Mouse (Mus musculus) embryonic facial prominence, embryonic 14.5 days (tissue): ENCODE results near the gene C1galt1. TPM values are rescaled to one million over a fixed set of nuclear protein-coding genes. Genes with fewer than 3 reads are reported as not detected.

Experiments
- ATAC-seq: fragments of 200-750 bp; cut with Nextera tagmentation; 2 replicates; pipeline ENCODE4 v1.8.0; 2017; ENCODE audit warnings: low read depth, moderate number of reproducible peaks, moderate TSS enrichment
- DNase-seq: peaks from one replicate; pipeline ENCODE4 v3.0.0-alpha.2; 2015; ENCODE audit warnings: low spot score
- H3K27ac ChIP-seq: fragments of 300-500 bp; sonication (generic); replicated peaks from 2 replicates; pipeline ENCODE4 v1.5.1; 2014; ENCODE audit warnings: low read depth, mild to moderate bottlenecking, low read length, moderate library complexity
- H3K27me3 ChIP-seq: fragments of 300-500 bp; sonication (generic); replicated peaks from 2 replicates; pipeline ENCODE4 v1.6.1; 2014; ENCODE audit warnings: low read length; ENCODE audit not compliant: control insufficient read depth, insufficient read depth
- H3K36me3 ChIP-seq: fragments of 300-500 bp; sonication (generic); 2 replicates; pipeline ENCODE4 v1.6.1; 2014; ENCODE audit warnings: low read length, mixed read lengths; ENCODE audit not compliant: control insufficient read depth, insufficient read depth
- H3K4me1 ChIP-seq: fragments of 300-500 bp; sonication (generic); 2 replicates; pipeline ENCODE4 v1.6.1; 2014; ENCODE audit warnings: antibody characterized with exemption, low read length; ENCODE audit not compliant: control insufficient read depth, insufficient read depth
- H3K4me2 ChIP-seq: fragments of 300-500 bp; sonication (generic); 2 replicates; pipeline ENCODE4 v1.6.1; 2014; ENCODE audit warnings: low read depth, mild to moderate bottlenecking, low read length, moderate library complexity, mixed read lengths
- H3K4me3 ChIP-seq: fragments of 300-500 bp; sonication (generic); 2 replicates; pipeline ENCODE4 v1.5.1; 2014; ENCODE audit warnings: low read depth, mild to moderate bottlenecking, low read length
- H3K9ac ChIP-seq: fragments of 300-500 bp; sonication (generic); 2 replicates; pipeline ENCODE4 v1.6.1; 2014; ENCODE audit warnings: low read depth, mild to moderate bottlenecking, low read length, moderate library complexity, mixed read lengths
- H3K9me3 ChIP-seq: fragments of 300-500 bp; sonication (generic); 2 replicates; pipeline ENCODE4 v1.6.1; 2016; ENCODE audit warnings: low read length; ENCODE audit not compliant: control insufficient read depth
- WGBS: fragments of 180-500 bp; shearing (Covaris S2); extraction: QIAGEN DNeasy Blood & Tissue Kit; methylation state at CpG from one replicate; pipeline ENCODE4 v1.1.7; 2014; 5-methylcytosine and 5-hydroxymethylcytosine counted together
- polyA plus RNA-seq: library from polyadenylated mRNA; unstranded; fragments of >200 nt; fragmentation: Nextera tagmentation; extraction: Ambion mirVana; gene quantifications from 2 replicates; pipeline ENCODE4 v1.2.1, GENCODE M21; 2014

The C1galt1 gene
- polyA plus RNA-seq, 1 experiment from 2014 or later: 6.8 TPM

DNA sequence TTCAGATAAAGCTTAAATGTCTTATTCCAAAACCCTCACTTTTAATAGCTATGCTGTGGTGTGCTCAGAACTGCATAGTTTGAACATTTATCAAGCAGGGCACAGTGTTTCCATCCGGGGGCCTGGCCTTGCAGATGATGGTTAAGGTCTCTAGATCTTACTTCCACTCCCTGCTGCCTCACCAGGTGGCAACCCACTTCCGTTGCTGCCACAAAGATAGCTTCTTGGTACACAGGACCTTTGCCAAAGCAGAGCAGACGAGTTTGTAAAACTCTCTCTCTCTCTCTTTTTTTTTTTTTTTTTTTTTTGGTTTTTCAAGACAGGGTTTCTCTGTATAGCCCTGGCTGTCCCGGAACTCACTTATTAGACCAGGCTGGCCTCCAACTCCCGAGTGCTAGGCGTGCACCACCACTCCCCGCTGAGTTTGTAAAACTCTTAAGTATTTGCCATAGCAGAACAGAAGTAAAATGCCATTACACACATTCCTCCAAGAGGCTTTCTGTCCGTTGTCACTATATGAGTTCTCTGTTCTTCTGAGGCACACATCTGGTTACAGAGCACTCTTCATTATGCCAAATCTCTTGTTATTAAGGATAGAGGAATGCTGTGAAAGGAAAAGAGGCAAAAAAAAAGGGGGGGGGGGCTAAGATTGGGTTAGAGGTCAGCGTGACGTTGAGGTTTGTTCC lies 773 bp upstream of the C1galt1 start:
- H3K27me3 ChIP-seq: no peaks in the 10 kb centered on the region
- H3K36me3 ChIP-seq: no peaks in the 10 kb centered on the region
- H3K27ac ChIP-seq: peak overlapping the region; percentile 65
- H3K4me3 ChIP-seq: peak overlapping the region; percentile 87
- 58% methylated on average over 10 of the region's 10 CpGs for WGBS
- H3K9me3 ChIP-seq: no peaks in the 10 kb centered on the region
- no peak overlapping the region; the same call in 1 of the 2 replicates for H3K9ac ChIP-seq
- no peak; the same call in 1 of the 2 replicates for ATAC-seq
- H3K4me2 ChIP-seq: peak overlapping the region; percentile 64
- peaks cover 12% of the 10 kb centered on the region; the same call in 1 of the 2 replicates for H3K4me1 ChIP-seq
- DNase-seq: no peak

DNA sequence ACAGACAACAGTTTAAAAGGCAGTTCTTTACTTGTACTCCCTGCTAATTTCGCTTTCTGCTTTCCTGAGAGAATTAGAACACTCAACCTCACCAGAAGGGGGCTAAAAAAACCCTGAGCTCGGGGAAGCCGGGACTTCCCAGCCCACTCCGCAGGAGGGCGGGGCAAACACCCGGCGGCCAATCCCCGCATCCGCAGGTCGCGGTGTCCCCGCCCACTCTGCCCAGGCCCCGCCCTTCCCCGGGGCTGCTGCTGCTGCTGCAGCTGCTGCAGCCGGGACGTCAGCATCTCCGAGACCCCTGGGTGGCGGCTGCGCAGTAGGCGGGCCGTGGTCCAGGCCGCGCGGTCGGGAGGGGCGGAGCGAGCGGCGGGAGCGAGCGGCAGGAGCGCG lies 235 bp upstream of the C1galt1 start:
- WGBS: 1% methylated on average over 21 of the region's 33 CpGs

DNA sequence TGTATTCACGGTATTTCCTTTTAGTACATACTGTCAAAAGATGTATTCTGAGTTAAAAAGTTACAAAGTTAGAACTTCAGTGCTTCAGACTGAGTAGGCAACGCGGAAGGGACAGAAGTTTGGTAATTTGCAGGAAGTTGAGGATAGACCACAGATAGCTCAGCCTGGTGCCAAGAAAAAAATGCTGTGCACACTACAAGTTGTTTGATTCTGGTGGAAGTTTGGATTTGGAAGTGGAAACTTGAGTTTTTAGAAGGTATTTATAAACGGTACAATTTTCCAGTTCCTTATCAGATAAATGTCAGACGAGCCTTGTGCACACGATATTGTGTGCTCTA lies 1.0 kb downstream of the C1galt1 start:
- Histone ChIP-seq H3K9ac (peak overlapping the region; percentile 95), H3K4me3 (peak overlapping the region; percentile 87), H3K4me2 (peak overlapping the region; percentile 64), H3K36me3 (no peaks in the 10 kb centered on the region), H3K9me3 (no peaks in the 10 kb centered on the region), H3K27ac (no peak overlapping the region), H3K27me3 (no peaks in the 10 kb centered on the region), H3K4me1 (peaks cover 12% of the 10 kb centered on the region; the same call in 1 of the 2 replicates)
- ATAC-seq (no peak), DNase-seq (no peak)
- 12% methylated on average over 6 of the region's 6 CpGs for WGBS

More for the DNA sequence above, 235 bp upstream of the C1galt1 start:
- DNase-seq: peak; percentile 98
- peak overlapping the region; percentile 87 for H3K4me3 ChIP-seq
- no peaks in the 10 kb centered on the region for H3K9me3 ChIP-seq
- peaks cover 12% of the 10 kb centered on the region; the same call in 1 of the 2 replicates for H3K4me1 ChIP-seq
- peak overlapping the region; percentile 95 for H3K9ac ChIP-seq
- no peaks in the 10 kb centered on the region for H3K27me3 ChIP-seq
- H3K36me3 ChIP-seq: no peaks in the 10 kb centered on the region
- ATAC-seq: peak; percentile 99
- H3K4me2 ChIP-seq: peak overlapping the region; percentile 64
- peak overlapping the region; percentile 94 for H3K27ac ChIP-seq

DNA sequence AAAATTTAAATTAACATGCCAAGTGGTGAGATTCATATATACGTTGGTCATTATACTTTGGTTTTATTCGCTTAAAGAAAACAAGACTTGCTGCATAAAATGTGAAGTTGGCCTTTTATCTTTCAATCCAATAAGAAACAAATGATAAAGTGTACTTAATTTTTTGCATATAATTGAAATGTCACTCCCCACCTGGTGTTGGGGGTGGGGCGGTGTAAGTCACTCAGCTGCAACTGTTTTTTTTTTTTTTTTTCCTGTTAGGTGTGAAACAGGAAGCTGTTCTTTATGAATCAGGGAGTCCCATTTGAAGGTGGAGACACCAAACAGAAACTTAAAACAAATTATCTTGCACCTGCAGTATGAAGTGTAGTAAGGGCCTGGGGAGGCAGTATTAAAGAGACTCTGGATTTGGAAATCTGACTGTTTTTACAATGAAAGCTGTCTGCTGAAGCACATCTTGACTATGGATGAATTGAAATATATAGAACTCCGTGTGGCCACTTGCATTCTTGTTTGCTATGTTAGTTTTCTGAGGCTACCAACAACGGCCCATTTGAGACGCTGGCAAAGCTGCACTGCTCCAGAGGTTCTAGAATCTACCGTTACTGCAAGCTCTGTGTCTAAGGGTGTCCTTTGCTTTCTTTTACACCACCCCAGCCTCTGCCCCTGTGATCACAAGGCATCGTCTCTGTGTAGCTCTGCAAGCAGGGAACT lies 2.2 kb downstream of the C1galt1 start:
- DNase-seq: no peak
- no peak overlapping the region for H3K9ac ChIP-seq
- peak overlapping the region; percentile 10 for H3K4me3 ChIP-seq
- H3K27ac ChIP-seq: no peak overlapping the region
- no peaks in the 10 kb centered on the region for H3K9me3 ChIP-seq
- 72% methylated on average over 8 of the region's 8 CpGs for WGBS
- H3K36me3 ChIP-seq: no peaks in the 10 kb centered on the region
- no peaks in the 10 kb centered on the region for H3K27me3 ChIP-seq
- H3K4me2 ChIP-seq: peak overlapping the region; percentile 37
- peaks cover 12% of the 10 kb centered on the region; the same call in 1 of the 2 replicates for H3K4me1 ChIP-seq
- ATAC-seq: no peak

DNA sequence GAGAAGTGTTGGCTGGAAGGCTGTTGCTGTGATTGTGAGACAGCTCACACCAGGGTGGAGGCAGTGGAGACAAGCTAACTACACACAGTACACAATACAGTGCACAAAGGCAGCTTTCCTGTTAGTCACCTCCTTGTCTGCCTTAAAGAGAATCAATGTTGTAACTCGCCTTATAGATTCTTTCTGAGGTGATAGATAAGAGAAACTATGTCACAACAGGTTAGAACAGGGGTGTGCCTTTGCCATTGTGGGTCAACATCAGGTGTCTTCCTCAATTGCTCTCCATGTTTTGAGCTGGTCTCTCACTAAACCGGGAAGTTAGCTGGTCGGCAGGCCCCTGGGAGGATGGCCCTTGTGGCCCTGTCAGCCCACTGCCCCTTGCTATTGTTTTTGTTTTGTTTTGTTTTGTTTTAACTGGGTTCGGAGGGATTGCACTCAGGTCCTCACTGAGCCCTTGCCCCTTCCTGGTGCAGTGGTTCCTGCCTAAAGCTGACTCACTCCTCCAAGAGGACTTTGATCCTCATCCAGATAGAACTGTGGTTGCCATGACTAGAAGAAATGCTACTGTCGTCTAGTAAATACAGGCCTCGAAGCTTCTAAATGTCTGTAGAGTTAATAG lies 3.4 kb downstream of the C1galt1 start:
- Histone ChIP-seq H3K36me3 (no peaks in the 10 kb centered on the region), H3K4me1 (peaks cover 12% of the 10 kb centered on the region; the same call in 1 of the 2 replicates), H3K4me2 (0 out of 2 replicates have a peak overlapping the region, but pooled peaks have one; percentile 37), H3K27me3 (no peaks in the 10 kb centered on the region), H3K27ac (no peak overlapping the region), H3K4me3 (no peak overlapping the region), H3K9me3 (no peaks in the 10 kb centered on the region), H3K9ac (no peak overlapping the region)
- ATAC-seq (no peak), DNase-seq (no peak)
- 63% methylated on average over 6 of the region's 6 CpGs for WGBS

DNA sequence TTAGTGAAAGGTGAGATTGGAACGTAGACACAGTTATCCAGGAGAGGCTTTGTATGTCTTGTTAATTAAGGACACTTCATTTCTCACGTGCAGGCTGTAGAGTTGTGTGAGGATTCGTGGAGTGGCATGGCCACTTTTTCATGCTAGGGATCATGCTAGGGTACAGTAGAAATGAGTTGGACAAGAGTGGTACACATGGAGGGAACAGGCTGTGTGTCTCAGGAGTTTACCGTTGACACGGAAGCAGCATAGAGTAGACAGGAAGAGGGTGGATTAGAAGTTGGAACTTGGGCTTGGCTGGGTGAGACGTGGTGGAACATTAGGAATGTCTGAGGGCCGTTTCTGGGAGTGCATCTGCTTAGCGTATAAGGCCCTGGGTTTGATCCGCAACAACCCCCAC lies 4.1 kb downstream of the C1galt1 start:
- WGBS: 86% methylated on average over 9 of the region's 9 CpGs
- ATAC-seq: no peak
- DNase-seq: no peak
- Histone ChIP-seq H3K4me3 (no peak overlapping the region), H3K4me2 (no peak overlapping the region), H3K9ac (no peak overlapping the region), H3K27me3 (no peaks in the 10 kb centered on the region), H3K27ac (no peak overlapping the region), H3K9me3 (no peaks in the 10 kb centered on the region), H3K36me3 (no peaks in the 10 kb centered on the region), H3K4me1 (peaks cover 12% of the 10 kb centered on the region; the same call in 1 of the 2 replicates)

DNA sequence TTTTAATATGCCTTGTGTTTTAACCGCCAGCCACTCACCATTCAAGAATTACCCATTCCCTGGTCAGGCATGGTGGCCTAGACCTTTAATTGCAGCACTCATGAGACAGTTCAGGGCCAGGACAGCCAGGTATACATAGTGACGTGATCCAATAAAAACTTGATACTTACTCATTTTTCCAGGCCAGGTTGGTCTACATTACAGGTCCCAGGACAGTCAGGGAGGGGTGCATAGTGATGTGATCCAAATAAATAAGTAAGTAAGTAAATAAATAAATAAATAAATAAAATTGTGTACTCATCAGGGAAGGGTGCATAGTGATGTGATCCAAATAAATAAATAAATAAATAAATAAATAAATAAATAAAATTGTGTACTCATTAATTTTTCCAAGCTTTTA lies 6.4 kb downstream of the C1galt1 start:
- Histone ChIP-seq H3K9me3 (no peaks in the 10 kb centered on the region), H3K4me3 (no peak overlapping the region), H3K4me2 (no peak overlapping the region), H3K27me3 (no peaks in the 10 kb centered on the region), H3K4me1 (peaks cover 8% of the 10 kb centered on the region; the same call in 1 of the 2 replicates), H3K27ac (no peak overlapping the region), H3K36me3 (no peaks in the 10 kb centered on the region), H3K9ac (no peak overlapping the region)
- WGBS: 82% methylated on average over 2 of the region's 2 CpGs
- no peak for DNase-seq
- no peak for ATAC-seq

DNA sequence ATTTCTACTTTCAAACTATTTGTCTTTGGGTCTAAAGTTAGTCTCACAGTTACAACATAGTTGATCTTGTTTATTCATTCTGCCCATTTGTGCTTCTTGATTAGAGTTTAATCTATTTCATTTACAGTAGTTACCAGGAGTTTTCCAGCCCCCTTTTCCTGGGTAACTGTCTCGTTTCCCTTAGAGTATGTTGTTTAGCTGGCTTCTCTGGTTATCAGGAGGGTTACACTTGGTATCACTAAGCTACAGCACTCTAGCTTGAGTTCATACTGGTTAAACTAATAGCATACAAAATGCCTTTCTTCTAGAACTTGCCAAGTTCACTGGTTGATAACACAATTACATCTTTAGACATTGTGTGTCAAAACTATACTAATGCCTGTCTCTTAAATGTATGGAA lies 8.3 kb downstream of the C1galt1 start:
- peaks cover 6% of the 10 kb centered on the region; the same call in 1 of the 2 replicates for H3K4me1 ChIP-seq
- H3K9ac ChIP-seq: no peak overlapping the region
- no peak for ATAC-seq
- H3K36me3 ChIP-seq: no peaks in the 10 kb centered on the region
- 76% methylated on average over 1 of the region's 1 CpGs for WGBS
- no peak for DNase-seq
- no peaks in the 10 kb centered on the region for H3K27me3 ChIP-seq
- H3K27ac ChIP-seq: no peak overlapping the region
- H3K4me3 ChIP-seq: no peak overlapping the region
- H3K9me3 ChIP-seq: no peaks in the 10 kb centered on the region
- H3K4me2 ChIP-seq: no peak overlapping the region
